Mouse (Mus musculus) C2C12 (cell line): Measurements from ENCODE around the gene Pde10a. TPM values are rescaled to one million over a fixed set of nuclear protein-coding genes. Genes with fewer than 3 reads are reported as not detected.

Experiments
- H3K27me3 ChIP-seq: one replicate; pipeline ENCODE4 v1.6.1; 2011; ENCODE audit not compliant: control insufficient read depth, insufficient read depth, insufficient read length
- H3K36me3 ChIP-seq: one replicate; pipeline ENCODE4 v1.6.1; 2011; ENCODE audit not compliant: control insufficient read depth, insufficient read depth
- H3K4me3 ChIP-seq: one replicate; pipeline ENCODE4 v1.5.1; 2011; ENCODE audit warnings: mild to moderate bottlenecking, control low read depth; ENCODE audit not compliant: poor library complexity, insufficient read depth, severe bottlenecking
- H3K79me2 ChIP-seq: one replicate; pipeline ENCODE4 v1.6.1; 2011; ENCODE audit not compliant: control insufficient read depth, insufficient read depth
- H3K79me3 ChIP-seq: one replicate; pipeline ENCODE4 v1.6.1; 2011; ENCODE audit warnings: low read depth, control low read depth
- H3ac ChIP-seq: one replicate; pipeline ENCODE3; 2011; ENCODE audit warnings: low read depth; ENCODE audit not compliant: control insufficient read depth, insufficient read length
- CEBPB ChIP-seq: IDR thresholded peaks from one replicate; pipeline ENCODE4 v1.6.1; 2011; ENCODE audit warnings: low read depth, mild to moderate bottlenecking, control low read depth, moderate library complexity
- CTCF ChIP-seq: IDR thresholded peaks from one replicate; pipeline ENCODE4 v1.5.1; 2011; ENCODE audit not compliant: control insufficient read depth, insufficient read depth, insufficient read length
- FOSL1 ChIP-seq: IDR thresholded peaks from one replicate; pipeline ENCODE4 v1.8.0; 2011; ENCODE audit warnings: mild to moderate bottlenecking, low read length; ENCODE audit not compliant: poor library complexity, insufficient read depth, severe bottlenecking
- MAX ChIP-seq: IDR thresholded peaks from one replicate; pipeline ENCODE4 v1.6.1; 2011; ENCODE audit warnings: mild to moderate bottlenecking, control low read depth
- MYOD1 ChIP-seq: IDR thresholded peaks from one replicate; pipeline ENCODE4 v1.6.1; 2011; ENCODE audit warnings: low read depth; ENCODE audit not compliant: control insufficient read depth, insufficient read length
- MYOG ChIP-seq: IDR thresholded peaks from one replicate; pipeline ENCODE4 v1.6.1; 2011; ENCODE audit not compliant: control insufficient read depth, insufficient read length; ENCODE audit errors: extremely low read depth
- USF1 ChIP-seq: IDR thresholded peaks from one replicate; pipeline ENCODE4 v1.6.1; 2011; ENCODE audit warnings: low read depth, mild to moderate bottlenecking, control low read depth, moderate library complexity
- polyA plus RNA-seq: library from polyadenylated mRNA; unstranded; fragments of >200 nt; fragmentation: generic; extraction: Trizol; gene quantifications from one replicate; pipeline ENCODE4 v1.2.1, GENCODE M21; 2012; ENCODE audit warnings: missing spikeins

The Pde10a gene
- polyA plus RNA-seq, 1 experiment, result 0.83 TPM

DNA sequence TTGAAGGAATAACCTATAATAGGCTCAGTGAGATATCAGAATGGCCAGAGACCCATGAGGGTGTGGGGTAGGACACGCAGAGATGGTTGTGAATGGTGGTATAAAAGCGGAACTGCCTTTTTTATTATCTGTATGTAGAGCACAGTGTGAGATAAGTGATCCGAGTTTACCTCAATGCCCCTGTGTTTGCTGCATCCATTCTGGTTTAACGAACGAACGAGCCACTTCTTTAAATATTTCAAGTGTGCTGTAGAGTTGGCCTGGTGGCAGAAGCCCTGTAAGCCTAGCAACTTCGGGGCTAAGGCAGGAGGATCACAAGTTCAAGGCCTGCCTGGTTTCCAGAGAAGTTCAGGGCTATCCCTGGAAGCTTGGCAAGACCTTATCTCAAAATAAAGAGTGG, 346.2 kb downstream of the Pde10a start:
- no peaks in the 10 kb centered on the region for H3K36me3 ChIP-seq

DNA sequence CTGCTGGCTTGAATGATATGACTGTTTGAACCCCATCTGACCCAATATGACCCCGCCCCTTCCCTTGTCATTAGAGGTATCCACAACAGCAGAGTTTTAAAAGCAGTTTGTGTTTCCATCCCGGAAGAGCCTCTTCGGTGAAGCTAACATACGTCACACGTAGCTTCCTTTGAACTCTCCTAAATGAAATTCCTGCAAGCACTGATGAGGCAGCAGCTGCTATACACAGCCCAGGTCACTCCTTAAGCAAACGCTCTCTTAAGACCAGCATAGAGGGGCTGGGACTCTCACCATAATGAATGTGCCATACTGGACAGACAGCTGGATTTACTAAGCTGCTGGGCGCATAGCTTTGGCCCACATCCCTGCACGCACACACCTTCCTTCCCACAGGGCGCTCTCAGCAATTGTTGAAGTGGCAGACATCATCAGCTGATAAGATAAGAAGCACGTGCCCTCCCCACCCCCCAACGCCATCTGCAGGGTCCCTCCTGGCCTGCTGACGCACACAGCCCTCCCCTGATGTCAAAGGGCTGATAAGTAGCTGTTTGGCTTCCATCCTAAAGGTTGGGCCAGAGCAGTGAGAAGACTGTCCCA, 346.9 kb downstream of the Pde10a start:
- Histone ChIP-seq H3K79me3 (no peaks in the 10 kb centered on the region), H3K27me3 (no peaks in the 10 kb centered on the region), H3K79me2 (no peaks in the 10 kb centered on the region), H3K4me3 (no peak overlapping the region), H3K36me3 (no peaks in the 10 kb centered on the region), H3ac (no peak overlapping the region)
- no peak for TF ChIP-seq USF1

More for the DNA sequence above, 346.2 kb downstream of the Pde10a start:
- Histone ChIP-seq H3K79me3 (no peaks in the 10 kb centered on the region), H3K4me3 (no peak overlapping the region), H3ac (no peak overlapping the region), H3K27me3 (no peaks in the 10 kb centered on the region), H3K79me2 (no peaks in the 10 kb centered on the region)
- no peak for TF ChIP-seq CEBPB
- no peak for TF ChIP-seq MYOG
- TF ChIP-seq USF1, result no peak
- no peak for TF ChIP-seq CTCF
- no peak for TF ChIP-seq MYOD1
- TF ChIP-seq MAX, result no peak
- TF ChIP-seq FOSL1, result no peak

DNA sequence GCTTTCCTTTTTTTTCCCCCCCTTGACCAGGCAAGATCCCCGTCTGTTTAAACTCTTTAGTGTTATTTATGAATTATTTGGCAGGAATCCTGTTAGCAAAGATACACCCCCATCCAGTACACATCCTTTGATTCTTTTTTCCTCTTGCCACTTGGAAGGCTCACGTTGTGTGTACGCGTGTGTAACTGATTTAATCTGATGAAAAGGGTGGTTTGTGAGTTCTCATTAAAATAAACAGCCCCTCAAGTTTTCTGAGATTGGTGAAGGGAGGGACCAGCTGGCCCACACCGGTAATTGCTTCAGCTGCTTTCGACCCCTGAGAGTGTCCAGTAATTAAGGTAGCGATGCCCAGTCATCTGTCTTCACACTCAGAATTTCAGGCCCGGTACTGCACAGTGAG, 347.4 kb downstream of the Pde10a start:
- Histone ChIP-seq H3K79me3 (no peaks in the 10 kb centered on the region), H3K27me3 (no peaks in the 10 kb centered on the region), H3K79me2 (no peaks in the 10 kb centered on the region), H3ac (no peak overlapping the region), H3K36me3 (no peaks in the 10 kb centered on the region), H3K4me3 (no peak overlapping the region)
- no peak for TF ChIP-seq MAX

DNA sequence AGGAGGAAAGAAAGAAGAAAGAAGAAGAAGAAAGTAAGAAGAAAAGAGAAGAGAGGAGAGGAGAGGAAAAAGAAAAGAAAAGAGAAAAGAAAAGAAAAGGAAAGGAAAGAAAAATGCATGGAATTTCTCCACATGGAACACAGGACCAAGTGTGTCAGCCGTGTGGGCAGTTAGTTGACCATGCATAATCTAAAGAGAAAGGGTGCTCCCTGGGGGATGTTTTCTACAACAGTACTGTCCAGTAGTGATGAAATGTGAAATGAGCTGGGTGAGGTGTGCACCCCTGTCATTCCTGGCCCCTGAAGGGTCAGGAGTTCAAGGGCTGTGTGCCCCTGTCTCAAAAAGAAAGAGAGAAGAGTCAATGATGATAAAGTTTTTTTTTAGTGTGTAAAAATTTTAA, 352.9 kb downstream of the Pde10a start:
- TF ChIP-seq MAX (no peak), USF1 (no peak), FOSL1 (no peak), MYOG (no peak), MYOD1 (no peak), CEBPB (no peak), CTCF (no peak)
- no peaks in the 10 kb centered on the region for H3K79me3 ChIP-seq
- H3K4me3 ChIP-seq, result no peak overlapping the region
- H3K36me3 ChIP-seq, result no peaks in the 10 kb centered on the region
- H3K79me2 ChIP-seq, result no peaks in the 10 kb centered on the region
- H3ac ChIP-seq, result no peak overlapping the region
- peaks cover 17% of the 10 kb centered on the region for H3K27me3 ChIP-seq

DNA sequence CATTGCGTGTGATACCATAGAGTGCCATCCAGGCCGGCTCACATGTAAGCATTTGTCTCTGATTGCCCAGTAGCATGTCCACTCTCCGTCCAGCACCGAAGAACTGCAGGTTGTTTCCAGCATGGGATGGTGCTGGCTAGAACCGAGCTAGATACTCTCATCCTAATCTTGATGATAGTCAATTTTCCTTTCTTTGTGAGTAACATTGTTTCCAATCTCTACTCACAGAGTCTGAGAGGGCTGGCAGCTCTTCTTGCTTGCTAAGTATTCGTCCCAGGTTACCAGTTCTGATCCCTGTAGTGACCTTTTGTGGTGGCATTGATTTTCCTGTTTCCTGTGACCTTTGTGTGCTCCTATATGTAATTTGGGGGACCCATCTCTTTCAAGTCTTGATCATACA, 356.5 kb downstream of the Pde10a start:
- Histone ChIP-seq H3K36me3 (no peaks in the 10 kb centered on the region), H3ac (no peak overlapping the region), H3K4me3 (no peak overlapping the region), H3K79me3 (no peaks in the 10 kb centered on the region), H3K27me3 (peaks cover 24% of the 10 kb centered on the region), H3K79me2 (no peaks in the 10 kb centered on the region)
- TF ChIP-seq CTCF (no peak), MYOD1 (no peak), USF1 (no peak), MYOG (no peak), CEBPB (no peak), MAX (no peak), FOSL1 (no peak)

DNA sequence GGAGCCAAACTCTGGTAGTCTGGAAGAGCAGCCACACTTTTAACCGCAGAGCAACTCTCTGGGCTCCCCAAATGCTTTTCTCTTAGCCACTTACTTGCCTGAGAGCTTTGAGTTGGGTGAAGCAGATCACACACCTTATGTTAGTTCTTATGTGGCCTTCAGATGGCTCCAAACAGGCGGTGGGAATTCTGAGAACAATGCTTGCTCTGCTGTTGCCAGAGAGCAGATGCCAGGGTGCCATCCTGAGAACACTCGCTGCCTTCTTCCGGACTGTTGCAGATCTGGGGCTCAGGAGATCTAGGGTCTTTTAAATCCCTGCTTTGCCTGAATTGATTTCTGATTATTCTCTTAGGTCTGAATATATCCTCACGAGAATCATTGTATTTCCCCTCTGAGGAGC, 359.5 kb downstream of the Pde10a start:
- TF ChIP-seq CEBPB (no peak), USF1 (no peak), MAX (no peak), FOSL1 (no peak)
- peaks cover 16% of the 10 kb centered on the region for H3K27me3 ChIP-seq
- H3K36me3 ChIP-seq, result no peaks in the 10 kb centered on the region
- no peak overlapping the region for H3K4me3 ChIP-seq
- no peak overlapping the region for H3ac ChIP-seq
- H3K79me2 ChIP-seq, result no peaks in the 10 kb centered on the region
- no peaks in the 10 kb centered on the region for H3K79me3 ChIP-seq
